Mouse (Mus musculus): ENCODE measurements around the gene Pcsk5. TPM values are rescaled to one million over a fixed set of nuclear protein-coding genes. Genes with fewer than 3 reads are reported as not detected.

Pcsk5 gene
- polyA plus RNA-seq, 1 experiment, result 1.7 TPM

DNA sequence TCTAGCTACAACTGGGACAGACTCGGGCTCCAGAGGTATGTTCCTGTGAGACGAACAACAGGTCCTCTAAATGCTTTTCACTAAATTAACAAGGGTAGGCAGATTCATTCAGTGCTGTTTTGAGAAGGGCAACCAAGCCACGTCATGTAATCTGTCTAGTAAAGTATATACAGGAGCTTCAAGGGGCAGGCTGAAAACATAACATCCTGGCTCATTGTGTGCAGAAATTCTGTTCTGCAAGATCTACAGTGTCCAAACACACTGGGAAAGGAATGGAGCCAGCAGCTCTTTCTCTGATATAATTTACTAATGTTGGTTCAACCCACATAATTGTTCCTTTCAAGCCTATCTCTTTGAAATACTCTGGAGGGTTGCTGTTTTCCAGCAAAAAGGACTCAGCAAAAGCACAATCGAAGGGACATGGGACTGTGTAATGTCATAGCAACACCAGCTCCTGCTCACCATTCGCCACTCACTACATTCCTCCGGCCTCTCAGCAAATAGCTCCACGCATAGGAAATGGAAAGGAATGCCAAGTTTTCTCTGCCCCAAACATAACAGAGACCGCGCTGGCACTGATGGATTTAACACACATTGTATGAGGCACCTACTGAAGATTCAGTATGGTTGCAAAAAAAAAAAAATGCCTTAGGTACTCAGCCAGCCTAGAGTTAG is 122.0 kb downstream of the Pcsk5 start:
- H3K4me1 ChIP-seq (ENCODE audit: control insufficient read depth, insufficient read depth, low read length), result no peaks in the 10 kb centered on the region
- TF ChIP-seq POLR2A (IDR thresholded peaks at IDR 0.05; ENCODE audit: borderline replicate concordance, insufficient read depth, low read length) (no peak), CTCF (IDR thresholded peaks at IDR 0.05; ENCODE audit: borderline replicate concordance, insufficient read depth, low read depth, low read length) (no peak)
- no peak for DNase-seq
- H3K4me3 ChIP-seq (replicated peaks; ENCODE audit: insufficient read depth, low read depth, low read length), result no peak overlapping the region
- WGBS, result 73% methylated on average over 9 of the region's 9 CpGs
- no peaks in the 10 kb centered on the region for H3K27me3 ChIP-seq (ENCODE audit: control insufficient read depth, insufficient read depth, low read length)
- no peak overlapping the region for H3K27ac ChIP-seq (ENCODE audit: insufficient read depth, low read length)

DNA sequence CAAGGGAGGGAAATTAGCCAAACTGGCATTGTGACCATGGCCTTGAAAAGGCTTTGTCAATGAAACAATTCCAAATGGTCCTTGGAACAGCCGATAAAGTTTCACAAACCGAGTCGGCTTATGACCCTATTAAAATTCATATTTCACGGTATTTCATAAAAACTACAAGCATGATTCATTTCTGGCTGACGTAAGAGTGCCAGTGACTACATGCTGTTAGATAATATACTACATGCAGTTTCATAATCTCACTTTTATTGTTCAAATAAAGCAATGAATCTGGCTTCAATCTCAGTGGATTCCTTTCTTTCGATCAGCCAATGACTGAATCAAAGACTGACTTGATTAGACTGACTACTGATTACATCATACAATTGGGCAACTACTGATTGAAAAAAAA is 145.8 kb downstream of the Pcsk5 start:
- WGBS, result 62% methylated on average over 6 of the region's 6 CpGs
- no peak for TF ChIP-seq CTCF (IDR thresholded peaks at IDR 0.05; ENCODE audit: borderline replicate concordance, insufficient read depth, low read depth, low read length)
- no peak for TF ChIP-seq POLR2A (IDR thresholded peaks at IDR 0.05; ENCODE audit: borderline replicate concordance, insufficient read depth, low read length)
- no peak overlapping the region for H3K4me3 ChIP-seq (replicated peaks; ENCODE audit: insufficient read depth, low read depth, low read length)

DNA sequence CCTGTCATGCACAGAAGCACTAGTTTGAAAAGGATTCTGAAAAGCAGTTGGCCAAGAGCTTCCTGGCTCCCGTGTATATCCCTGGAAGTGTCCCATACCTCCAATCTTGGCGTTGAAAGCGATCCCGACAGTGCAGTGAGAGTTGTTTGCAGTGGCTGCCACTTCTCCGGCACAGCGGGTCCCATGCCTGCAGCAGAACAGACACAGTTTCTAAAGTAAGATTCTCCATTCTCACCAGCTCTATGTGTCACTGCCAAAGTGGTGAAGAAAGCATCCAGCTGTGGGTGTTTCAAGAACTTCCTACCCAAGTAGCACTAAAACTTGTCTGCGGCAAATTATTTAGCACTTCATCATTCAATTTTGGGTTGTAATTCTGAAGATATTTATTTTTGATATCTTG is 159.1 kb downstream of the Pcsk5 start:
- WGBS, result 29% methylated on average over 7 of the region's 7 CpGs
- TF ChIP-seq POLR2A (IDR thresholded peaks at IDR 0.05; ENCODE audit: borderline replicate concordance, insufficient read depth, low read length) (no peak), CTCF (IDR thresholded peaks at IDR 0.05; ENCODE audit: borderline replicate concordance, insufficient read depth, low read depth, low read length) (no peak)
- no peak overlapping the region for H3K4me3 ChIP-seq (replicated peaks; ENCODE audit: insufficient read depth, low read depth, low read length)
- H3K4me1 ChIP-seq (ENCODE audit: control insufficient read depth, insufficient read depth, low read length), result no peaks in the 10 kb centered on the region
- DNase-seq, result no peak
- no peaks in the 10 kb centered on the region for H3K27me3 ChIP-seq (ENCODE audit: control insufficient read depth, insufficient read depth, low read length)
- no peak overlapping the region for H3K27ac ChIP-seq (ENCODE audit: insufficient read depth, low read length)

More for the DNA sequence above, 145.8 kb downstream of the Pcsk5 start:
- DNase-seq, result no peak
- Histone ChIP-seq H3K27ac (ENCODE audit: insufficient read depth, low read length) (no peak overlapping the region), H3K27me3 (ENCODE audit: control insufficient read depth, insufficient read depth, low read length) (no peaks in the 10 kb centered on the region), H3K4me1 (ENCODE audit: control insufficient read depth, insufficient read depth, low read length) (no peaks in the 10 kb centered on the region)

DNA sequence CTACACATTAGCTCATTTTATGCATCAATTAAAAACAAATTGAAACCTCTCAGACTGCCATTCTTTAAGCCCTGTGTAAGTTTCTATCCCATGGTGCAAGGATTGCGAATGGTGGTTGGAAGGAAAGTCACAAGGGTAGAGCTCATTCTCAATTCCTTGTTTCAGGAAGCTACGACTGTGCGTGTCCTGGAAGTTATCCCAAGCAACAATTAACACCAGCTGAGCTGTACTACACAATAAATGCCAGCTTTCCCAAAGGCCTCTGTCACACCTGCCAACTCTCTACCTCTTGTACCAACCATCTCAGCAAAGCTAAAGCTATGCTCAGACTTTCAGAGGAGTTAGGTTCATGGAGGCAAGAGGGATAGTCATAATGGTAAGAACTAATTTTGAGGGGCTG is 174.8 kb downstream of the Pcsk5 start:
- H3K4me1 ChIP-seq (ENCODE audit: control insufficient read depth, insufficient read depth, low read length), result no peaks in the 10 kb centered on the region
- no peaks in the 10 kb centered on the region for H3K27me3 ChIP-seq (ENCODE audit: control insufficient read depth, insufficient read depth, low read length)
- 16% methylated on average over 3 of the region's 3 CpGs for WGBS
- no peak overlapping the region for H3K27ac ChIP-seq (ENCODE audit: insufficient read depth, low read length)
- DNase-seq, result no peak
- TF ChIP-seq POLR2A (IDR thresholded peaks at IDR 0.05; ENCODE audit: borderline replicate concordance, insufficient read depth, low read length) (no peak), CTCF (IDR thresholded peaks at IDR 0.05; ENCODE audit: borderline replicate concordance, insufficient read depth, low read depth, low read length) (no peak)
- H3K4me3 ChIP-seq (replicated peaks; ENCODE audit: insufficient read depth, low read depth, low read length), result no peak overlapping the region

DNA sequence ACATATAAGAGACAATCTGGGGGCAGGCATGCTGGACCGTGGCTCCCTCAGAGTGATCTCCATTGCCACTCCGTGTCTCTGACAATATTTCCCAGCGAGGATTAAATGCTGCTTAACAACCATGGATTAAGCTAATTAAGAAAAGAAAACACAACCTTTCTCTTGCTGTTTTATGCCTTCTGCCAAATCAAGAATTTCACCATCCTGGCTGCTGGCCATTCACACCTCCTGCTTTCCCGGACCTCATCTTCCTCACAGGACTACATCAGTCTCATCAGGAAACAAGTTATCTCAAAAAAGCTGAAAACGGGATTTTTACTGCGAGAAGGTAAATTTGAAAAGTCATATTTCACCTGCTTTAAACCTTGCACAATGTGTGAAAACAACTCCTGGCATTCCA is 175.2 kb downstream of the Pcsk5 start:
- Histone ChIP-seq H3K4me1 (ENCODE audit: control insufficient read depth, insufficient read depth, low read length) (no peaks in the 10 kb centered on the region), H3K27ac (ENCODE audit: insufficient read depth, low read length) (no peak overlapping the region), H3K27me3 (ENCODE audit: control insufficient read depth, insufficient read depth, low read length) (no peaks in the 10 kb centered on the region), H3K4me3 (replicated peaks; ENCODE audit: insufficient read depth, low read depth, low read length) (no peak overlapping the region)
- WGBS, result 23% methylated on average over 6 of the region's 6 CpGs
- DNase-seq, result no peak
- no peak for TF ChIP-seq POLR2A (IDR thresholded peaks at IDR 0.05; ENCODE audit: borderline replicate concordance, insufficient read depth, low read length)
- TF ChIP-seq CTCF (IDR thresholded peaks at IDR 0.05; ENCODE audit: borderline replicate concordance, insufficient read depth, low read depth, low read length), result no peak

DNA sequence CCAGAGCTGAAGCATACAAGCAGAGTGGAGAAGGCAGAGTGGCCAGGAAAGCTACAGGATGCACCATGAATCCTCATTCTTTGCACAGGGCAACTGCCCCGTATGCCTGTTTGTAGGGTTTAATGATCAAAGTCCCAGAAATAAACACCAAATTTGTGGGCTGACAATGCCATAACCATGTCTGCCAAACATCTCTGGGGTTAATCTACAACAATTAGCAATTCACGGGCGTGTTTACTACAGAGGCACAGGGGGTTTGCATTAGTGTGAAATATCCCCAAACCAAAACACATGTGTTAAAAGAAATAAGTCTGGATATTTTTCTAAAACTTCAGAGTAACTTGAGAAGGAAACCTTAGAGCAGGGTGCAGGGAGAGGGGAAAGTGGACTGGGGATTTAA is 178.1 kb downstream of the Pcsk5 start:
- 76% methylated on average over 3 of the region's 3 CpGs for WGBS
- H3K4me1 ChIP-seq (ENCODE audit: control insufficient read depth, insufficient read depth, low read length), result no peaks in the 10 kb centered on the region
- no peak for TF ChIP-seq CTCF (IDR thresholded peaks at IDR 0.05; ENCODE audit: borderline replicate concordance, insufficient read depth, low read depth, low read length)
- TF ChIP-seq POLR2A (IDR thresholded peaks at IDR 0.05; ENCODE audit: borderline replicate concordance, insufficient read depth, low read length), result no peak
- DNase-seq, result no peak
- H3K27ac ChIP-seq (ENCODE audit: insufficient read depth, low read length), result no peak overlapping the region
- H3K27me3 ChIP-seq (ENCODE audit: control insufficient read depth, insufficient read depth, low read length), result no peaks in the 10 kb centered on the region
- no peak overlapping the region for H3K4me3 ChIP-seq (replicated peaks; ENCODE audit: insufficient read depth, low read depth, low read length)

DNA sequence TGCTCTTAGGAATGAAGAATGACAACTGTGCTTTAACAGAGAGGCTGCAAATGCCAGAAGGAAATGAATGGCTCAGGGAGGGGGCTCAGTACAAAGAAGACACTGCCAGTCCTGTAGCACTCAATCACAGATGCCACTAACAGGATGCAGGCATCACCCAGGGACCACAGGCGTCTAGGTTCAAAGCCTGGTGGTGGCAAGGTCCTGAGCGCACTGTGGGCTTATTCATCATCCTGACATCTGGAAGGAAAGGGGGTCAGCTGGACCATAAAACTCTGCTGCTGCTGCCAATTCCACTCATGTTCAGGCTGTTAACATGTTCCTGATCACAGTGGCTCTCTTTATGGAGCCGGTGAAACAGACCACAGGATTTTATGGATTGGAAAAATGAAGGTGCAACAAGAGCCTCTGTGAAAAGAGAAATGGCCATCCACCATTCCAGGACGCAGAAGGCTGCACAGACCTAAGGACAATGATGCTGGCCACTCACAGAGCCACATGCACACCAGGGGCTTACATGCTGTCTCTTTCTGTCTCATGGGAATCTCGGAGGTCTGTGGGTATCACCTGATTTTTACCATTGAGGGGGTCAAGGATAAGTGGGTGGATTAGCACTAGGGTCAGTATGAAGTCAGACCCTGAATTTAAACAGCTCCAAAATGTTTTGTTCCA is 186.5 kb downstream of the Pcsk5 start:
- H3K27me3 ChIP-seq (ENCODE audit: control insufficient read depth, insufficient read depth, low read length), result no peaks in the 10 kb centered on the region
- no peak for DNase-seq
- no peaks in the 10 kb centered on the region for H3K4me1 ChIP-seq (ENCODE audit: control insufficient read depth, insufficient read depth, low read length)
- no peak overlapping the region for H3K27ac ChIP-seq (ENCODE audit: insufficient read depth, low read length)
- TF ChIP-seq CTCF (IDR thresholded peaks at IDR 0.05; ENCODE audit: borderline replicate concordance, insufficient read depth, low read depth, low read length), result no peak
- TF ChIP-seq POLR2A (IDR thresholded peaks at IDR 0.05; ENCODE audit: borderline replicate concordance, insufficient read depth, low read length), result no peak
- WGBS, result 40% methylated on average over 5 of the region's 5 CpGs
- no peak overlapping the region for H3K4me3 ChIP-seq (replicated peaks; ENCODE audit: insufficient read depth, low read depth, low read length)

DNA sequence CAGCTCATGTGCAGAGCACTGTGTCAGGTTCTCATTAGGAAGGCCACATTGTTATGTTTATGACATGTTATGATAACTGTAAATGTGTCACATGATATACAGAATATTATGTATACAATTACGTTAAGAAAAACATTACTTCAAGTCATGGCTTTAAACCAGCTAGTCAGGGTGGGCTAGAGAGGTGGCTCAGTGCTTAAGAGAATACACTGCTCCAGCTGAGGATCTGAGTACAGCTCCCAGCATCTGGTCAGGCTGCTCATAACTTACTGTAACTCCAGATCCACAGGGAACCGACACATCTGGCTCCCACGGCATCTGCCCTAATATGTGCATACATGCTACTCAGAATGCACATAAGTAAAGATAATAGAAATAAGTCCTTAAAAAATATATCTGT is 187.5 kb downstream of the Pcsk5 start:
- DNase-seq, result no peak
- WGBS, result 82% methylated on average over 3 of the region's 3 CpGs
- Histone ChIP-seq H3K27me3 (ENCODE audit: control insufficient read depth, insufficient read depth, low read length) (no peaks in the 10 kb centered on the region), H3K4me3 (replicated peaks; ENCODE audit: insufficient read depth, low read depth, low read length) (no peak overlapping the region), H3K27ac (ENCODE audit: insufficient read depth, low read length) (no peak overlapping the region), H3K4me1 (ENCODE audit: control insufficient read depth, insufficient read depth, low read length) (no peaks in the 10 kb centered on the region)
- TF ChIP-seq CTCF (IDR thresholded peaks at IDR 0.05; ENCODE audit: borderline replicate concordance, insufficient read depth, low read depth, low read length) (no peak), POLR2A (IDR thresholded peaks at IDR 0.05; ENCODE audit: borderline replicate concordance, insufficient read depth, low read length) (no peak)
